ENCODE assay signal across 8 mouse cellular contexts in the genomic region with DNA sequence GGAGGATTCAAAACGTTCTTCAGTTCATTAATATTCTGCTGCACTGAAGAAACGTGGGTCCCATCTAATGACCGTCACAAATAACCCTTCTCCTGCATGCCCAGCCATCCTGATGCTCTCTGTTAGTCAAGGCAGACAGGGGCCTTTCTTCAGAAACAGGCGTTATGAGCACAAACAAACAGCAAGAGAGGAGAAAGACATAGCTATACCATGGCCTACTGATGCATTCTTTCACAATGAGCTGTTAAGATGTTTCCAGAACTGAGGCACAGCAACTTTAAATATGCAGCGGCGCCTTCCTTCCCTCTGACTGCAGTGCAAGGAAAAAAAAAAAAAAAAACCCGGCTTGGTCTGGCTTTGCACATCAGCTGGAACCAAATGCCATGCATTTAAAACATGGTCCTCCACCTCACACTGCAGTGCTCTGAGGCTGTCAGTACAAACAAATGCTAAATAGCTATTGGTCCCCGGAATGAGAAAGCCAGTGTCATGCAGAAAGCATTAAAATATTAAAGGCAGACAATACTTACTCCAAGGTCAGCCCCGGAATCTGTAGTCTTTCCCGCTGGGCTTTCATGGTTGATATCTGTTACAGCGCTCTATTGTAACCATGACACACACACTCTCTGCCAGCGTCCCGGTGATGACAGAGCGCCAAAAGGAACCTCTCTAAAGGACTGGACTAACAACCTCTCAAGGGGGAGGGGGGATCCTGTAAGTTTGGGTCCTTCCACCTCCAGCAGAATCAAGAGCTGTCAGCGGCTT.
DNase-seq lines count a peak whose midpoint lies in the region; ATAC-seq and TF ChIP-seq lines count a peak whose summit lies in the region.

No protein-coding gene starts in this region.

- ATAC-seq in kidney, postnatal 0 days (replicated peaks; ENCODE audit: low FRiP score, low read depth): no peak; the same call in 1 of the 2 replicates
- ATAC-seq in midbrain, embryonic 15.5 days (replicated peaks): peak; percentile 92
- ATAC-seq in activated CD4-positive, CD25-positive, alpha-beta regulatory T cell, adult 4 months: no peak

- no peak for TF ChIP-seq POLR2A in cerebellum, adult 2 months (IDR thresholded peaks at IDR 0.05; ENCODE audit: borderline replicate concordance, insufficient read depth, low read length)

- no peaks in the 10 kb centered on the region for H3K9me3 ChIP-seq in kidney, postnatal 0 days (replicated peaks; ENCODE audit: low read length)
- H3K9me3 ChIP-seq in midbrain, embryonic 15.5 days: no peaks in the 10 kb centered on the region

- no peak for TF ChIP-seq CTCF in cerebellum, adult 2 months (IDR thresholded peaks at IDR 0.05; ENCODE audit: borderline replicate concordance, insufficient read depth, low read depth, low read length)
- TF ChIP-seq CTCF in kidney, postnatal 0 days (IDR thresholded peaks at IDR 0.05; ENCODE audit: low read depth): no peak

- H3K36me3 ChIP-seq in kidney, postnatal 0 days (ENCODE audit: insufficient read depth, low read length): no peaks in the 10 kb centered on the region
- no peaks in the 10 kb centered on the region for H3K36me3 ChIP-seq in midbrain, embryonic 15.5 days (replicated peaks)

- peak overlapping the region; percentile 43 for H3K4me2 ChIP-seq in kidney, postnatal 0 days (ENCODE audit: low read length)
- H3K4me2 ChIP-seq in midbrain, embryonic 15.5 days: peak overlapping the region; percentile 55

- H3K4me1 ChIP-seq in cerebellum, adult 2 months (ENCODE audit: control insufficient read depth, insufficient read depth, low read length): no peaks in the 10 kb centered on the region
- 0 out of 2 replicates have a peak, but pooled peaks cover 3% of the 10 kb centered on the region for H3K4me1 ChIP-seq in kidney, postnatal 0 days (replicated peaks; ENCODE audit: insufficient read depth, low read length)
- H3K4me1 ChIP-seq in midbrain, embryonic 15.5 days: peaks cover 19% of the 10 kb centered on the region

- H3K27ac ChIP-seq in cerebellum, adult 2 months (ENCODE audit: insufficient read depth, low read length): no peak overlapping the region
- no peak overlapping the region for H3K27ac ChIP-seq in kidney, postnatal 0 days
- peak overlapping the region; percentile 81 for H3K27ac ChIP-seq in midbrain, embryonic 15.5 days

- H3K27me3 ChIP-seq in cerebellum, adult 2 months (ENCODE audit: control insufficient read depth, insufficient read depth, low read length): no peaks in the 10 kb centered on the region
- no peaks in the 10 kb centered on the region for H3K27me3 ChIP-seq in kidney, postnatal 0 days (ENCODE audit: insufficient read depth, low read length)
- no peaks in the 10 kb centered on the region for H3K27me3 ChIP-seq in midbrain, embryonic 15.5 days (replicated peaks)

- 7% methylated on average over 15 of the region's 15 CpGs for WGBS in cerebellum, adult 2 months
- WGBS in kidney, postnatal 0 days: 6% methylated on average over 15 of the region's 15 CpGs
- WGBS in midbrain, embryonic 15.5 days: 1% methylated on average over 15 of the region's 15 CpGs

- DNase-seq in cerebellum, adult 2 months: no peak
- DNase-seq in cerebellum, adult 9-10 months: no peak
- peak; percentile 38 for DNase-seq in adipocyte (ENCODE audit: low spot score)
- DNase-seq in forelimb bud, embryonic 11.5 days (ENCODE audit: low read depth, low spot score): peak; percentile 14
- peak; percentile 39 for DNase-seq in kidney, postnatal 0 days (ENCODE audit: low spot score)
- DNase-seq in cerebellum, adult 11 months: no peak

- H3K9ac ChIP-seq in kidney, postnatal 0 days (ENCODE audit: low read depth, low read length): no peak overlapping the region
- H3K9ac ChIP-seq in midbrain, embryonic 15.5 days: peak overlapping the region; percentile 40

- peak overlapping the region; percentile 23 for H3K4me3 ChIP-seq in cerebellum, adult 2 months (replicated peaks; ENCODE audit: insufficient read depth, low read depth, low read length)
- peak overlapping the region; percentile 4; the same call in 1 of the 2 replicates for H3K4me3 ChIP-seq in kidney, postnatal 0 days (replicated peaks; ENCODE audit: low read depth, low read length)
- H3K4me3 ChIP-seq in midbrain, embryonic 15.5 days: peak overlapping the region; percentile 40

Comparison
In these comparisons a context has a peak if more than half of its experiments do, and no peak if none do; other contexts are left out.
1. DNase-seq: peak in adipocyte (single experiment), forelimb bud, embryonic 11.5 days (single experiment) and kidney, postnatal 0 days (single experiment); none in cerebellum, adult 2 months (0 of 2), cerebellum, adult 9-10 months (single experiment) and cerebellum, adult 11 months (single experiment).
2. Peak in every context shown above with its lines, with median percentiles within 50 percentile points of each other: H3K4me3 ChIP-seq.